Mouse (Mus musculus): Measurements from ENCODE around the gene Ptprh.

Ptprh gene

GRCm38 (mm10) chr7:4603873-4604272 lies at the start of gene Ptprh:
TSS of gene Ptprh (minus strand) at chr7:4604041.
- no peak for DNase-seq (ENCODE audit: extremely low spot score, low spot score)

GRCm38 (mm10) chr7:4653351-4653750 lies 49.5 kb upstream of the Ptprh start:
- DNase-seq (ENCODE audit: extremely low spot score, low spot score), result no peak

DNA sequence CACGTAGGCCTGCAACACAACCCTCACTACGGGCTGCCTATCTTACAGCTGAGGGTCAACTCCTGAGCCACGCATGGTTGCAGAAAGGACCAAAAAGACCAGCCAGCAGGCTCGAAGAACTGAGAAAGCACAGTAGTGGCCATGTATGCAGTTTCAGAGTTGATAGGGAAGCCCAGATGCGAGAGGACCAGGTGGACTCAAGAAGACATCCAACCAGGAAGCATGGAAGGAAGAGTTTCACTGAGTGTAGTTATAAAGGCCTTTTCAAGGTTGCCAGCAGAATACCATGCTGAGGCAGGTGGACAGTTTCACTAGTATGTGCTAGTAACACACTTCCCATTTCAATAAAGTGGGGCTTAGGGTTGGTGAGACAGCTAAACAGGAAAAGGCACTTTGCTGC lies 48.9 kb upstream of the Ptprh start:
- no peak for DNase-seq (ENCODE audit: extremely low spot score, low spot score)

DNA sequence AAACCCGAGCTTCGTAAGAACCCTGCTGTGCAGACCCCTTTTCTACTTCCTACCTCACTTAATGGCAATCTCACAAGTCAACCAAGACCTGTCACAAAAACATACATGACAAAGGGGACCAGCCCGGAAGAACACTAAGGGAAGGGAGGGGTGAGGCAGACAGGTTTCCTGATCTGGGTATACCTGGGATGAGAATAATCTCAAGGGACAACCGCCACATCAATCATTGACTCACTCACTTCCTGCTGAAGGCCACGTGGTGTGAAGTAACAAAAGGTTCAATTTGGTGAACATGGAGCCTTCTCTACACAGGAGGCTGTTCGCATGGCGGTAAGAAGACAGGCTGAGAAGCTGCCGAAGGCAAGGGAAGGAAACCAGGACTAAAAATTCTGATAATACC lies 47.7 kb upstream of the Ptprh start:
- no peak for DNase-seq (ENCODE audit: extremely low spot score, low spot score)

- no peak for DNase-seq (ENCODE audit: extremely low spot score, low spot score)
Measured at GRCm38 (mm10) chr7:4647992-4648391, 44.2 kb upstream of the Ptprh start.

- no peak for DNase-seq (ENCODE audit: extremely low spot score, low spot score)
Measured at GRCm38 (mm10) chr7:4647291-4647690, 43.5 kb upstream of the Ptprh start.

DNA sequence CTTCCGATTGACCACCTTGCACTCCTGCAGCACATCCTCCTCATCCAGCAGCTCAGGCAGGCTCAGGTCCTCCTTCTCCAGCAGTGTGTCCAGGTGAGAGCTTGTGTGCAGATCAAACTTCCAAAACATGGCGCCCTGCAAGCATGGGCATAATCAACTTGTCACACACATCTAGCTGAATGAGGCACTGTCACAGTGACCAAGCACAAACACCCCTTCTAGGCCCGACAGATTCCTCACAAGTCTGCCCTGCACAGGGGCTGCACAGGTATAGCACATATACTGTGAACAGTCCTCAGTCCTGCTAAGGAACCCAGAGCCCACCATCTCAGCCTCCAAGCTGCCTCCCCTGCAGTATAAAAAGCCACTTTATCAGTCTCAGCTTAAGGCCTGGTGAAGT lies 43.0 kb upstream of the Ptprh start:
- no peak for DNase-seq (ENCODE audit: extremely low spot score, low spot score)

- DNase-seq (ENCODE audit: extremely low spot score, low spot score), result no peak
Measured at GRCm38 (mm10) chr7:4643225-4643624, 39.4 kb upstream of the Ptprh start.

- DNase-seq (ENCODE audit: extremely low spot score, low spot score), result no peak
Measured at GRCm38 (mm10) chr7:4641956-4642355, 38.1 kb upstream of the Ptprh start.

GRCm38 (mm10) chr7:4641155-4641554 lies 37.3 kb upstream of the Ptprh start:
- DNase-seq (ENCODE audit: extremely low spot score, low spot score), result no peak

DNA sequence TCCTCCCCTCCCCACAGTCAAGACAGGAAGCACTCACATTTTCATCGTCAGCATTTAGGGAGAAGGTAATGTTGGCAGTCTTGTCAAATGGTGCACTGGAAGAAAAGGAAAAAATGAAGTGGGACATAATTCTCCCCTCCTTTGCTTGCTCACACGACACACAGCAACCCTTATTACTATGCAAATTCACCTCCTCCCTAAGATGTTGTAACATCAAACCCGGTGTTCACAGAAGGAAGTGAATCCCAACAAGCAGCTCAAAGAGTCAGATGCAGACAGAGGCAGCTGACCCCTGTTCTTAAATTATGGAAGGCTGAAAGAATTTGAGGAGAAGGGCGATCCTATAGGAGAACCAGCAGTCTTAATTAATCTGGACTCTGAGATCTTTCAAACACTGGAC lies 32.3 kb upstream of the Ptprh start:
- DNase-seq (ENCODE audit: extremely low spot score, low spot score), result no peak

- DNase-seq (ENCODE audit: extremely low spot score, low spot score), result no peak
Measured at GRCm38 (mm10) chr7:4631031-4631430, 27.2 kb upstream of the Ptprh start, which contains the start of gene Tmem86b. TSS of gene Tmem86b (minus strand) at chr7:4631422.

- DNase-seq (ENCODE audit: extremely low spot score, low spot score), result no peak
Measured at GRCm38 (mm10) chr7:4630198-4630597, 26.4 kb upstream of the Ptprh start.

- DNase-seq (ENCODE audit: extremely low spot score, low spot score), result no peak
Measured at GRCm38 (mm10) chr7:4629586-4629985, 25.7 kb upstream of the Ptprh start.

DNA sequence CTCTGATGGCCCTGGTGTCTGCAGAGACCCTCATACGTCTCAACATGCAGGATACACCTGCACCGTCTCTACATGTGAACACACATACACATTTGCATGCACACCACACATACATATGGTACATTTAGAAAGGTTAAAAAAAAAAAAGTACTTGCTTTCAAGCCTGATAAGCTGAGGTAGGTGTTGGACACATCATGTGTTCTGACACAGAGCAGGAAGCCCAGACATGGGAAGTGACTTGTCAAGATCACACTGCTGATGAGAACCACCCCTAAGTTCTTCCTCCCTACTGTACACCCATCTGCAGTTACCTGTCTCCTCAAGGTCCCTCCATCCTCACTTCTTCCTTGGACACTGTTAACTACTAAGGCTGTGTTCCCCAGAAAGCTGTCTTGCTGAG lies 22.1 kb upstream of the Ptprh start:
- no peak for DNase-seq (ENCODE audit: extremely low spot score, low spot score)

- no peak for DNase-seq (ENCODE audit: extremely low spot score, low spot score)
Measured at GRCm38 (mm10) chr7:4624343-4624742, 20.5 kb upstream of the Ptprh start.

GRCm38 (mm10) chr7:4623544-4624189 lies 19.8 kb upstream of the Ptprh start:
- no peak for DNase-seq (ENCODE audit: extremely low spot score, low spot score)

DNA sequence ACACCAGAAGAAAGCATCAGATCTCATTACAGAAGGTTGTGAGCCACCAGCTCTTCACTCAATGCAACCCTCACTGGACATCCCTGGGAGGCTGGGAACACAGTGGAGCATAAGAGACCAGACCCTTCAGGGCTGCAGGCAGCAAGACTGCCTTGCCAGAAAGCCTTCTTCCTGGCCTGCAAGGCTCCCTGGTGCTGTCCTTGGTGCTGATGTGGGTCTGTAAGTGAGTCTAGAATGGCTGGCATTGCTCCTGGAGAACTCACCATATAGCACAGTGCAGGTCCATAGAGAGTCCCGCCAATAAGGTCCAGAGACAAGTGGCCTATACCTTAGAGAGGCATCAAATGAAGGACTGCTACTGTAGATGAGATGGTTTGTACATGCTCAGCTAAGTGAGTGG lies 16.1 kb upstream of the Ptprh start:
- peak; percentile 63 for DNase-seq (ENCODE audit: extremely low spot score, low spot score)

DNA sequence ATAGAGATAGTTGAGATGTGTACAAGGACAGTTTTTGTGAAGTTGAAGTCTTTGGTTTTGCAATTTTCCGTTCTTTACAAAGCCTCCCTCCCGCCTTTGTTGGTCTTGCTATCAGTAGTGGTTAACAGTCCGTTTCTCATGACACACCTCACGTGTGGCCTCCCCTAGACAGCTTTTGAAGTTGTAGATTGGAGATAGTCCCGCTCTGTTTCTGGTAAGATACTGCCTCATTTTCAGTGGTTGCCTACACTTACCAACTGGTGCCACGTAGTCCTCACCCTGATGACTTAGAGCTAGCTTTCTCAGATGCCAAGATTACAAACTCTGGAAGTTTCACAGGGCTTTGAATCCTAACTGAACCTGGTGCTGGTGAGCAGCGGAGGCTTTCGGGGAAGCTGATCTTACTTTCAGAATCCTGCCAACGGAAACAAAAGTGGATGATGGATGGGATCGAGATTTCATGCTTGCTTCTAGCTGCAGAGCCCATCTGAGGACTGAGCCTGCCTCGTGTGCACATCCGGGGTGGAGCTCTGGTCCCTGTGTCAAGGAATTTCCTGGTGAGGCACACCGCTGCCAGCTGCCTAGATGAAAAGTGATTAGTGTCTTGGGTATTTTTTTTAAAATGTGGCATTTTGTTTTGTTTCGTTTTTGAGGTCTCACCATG lies 10.0 kb upstream of the Ptprh start:
- DNase-seq (ENCODE audit: extremely low spot score, low spot score), result no peak

DNA sequence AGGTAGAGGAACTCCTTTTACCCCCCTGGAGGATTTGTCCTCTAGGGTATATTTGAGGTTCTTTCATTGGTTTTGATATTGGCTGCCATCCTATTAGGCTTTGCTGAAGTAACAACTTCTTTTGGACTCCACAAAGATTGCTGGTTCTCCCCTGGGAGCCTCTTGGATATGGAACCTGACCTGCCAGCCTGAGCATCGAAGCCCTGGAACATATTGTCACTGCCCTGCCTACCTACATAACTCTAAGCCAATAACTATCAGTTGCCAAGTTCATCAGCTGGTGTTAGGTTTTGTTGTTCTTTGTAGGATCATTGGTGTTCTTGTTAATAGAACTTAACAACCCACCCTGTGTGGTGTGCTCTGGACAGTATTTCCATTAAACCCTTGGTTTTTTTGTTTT lies 9.1 kb upstream of the Ptprh start:
- no peak for DNase-seq (ENCODE audit: extremely low spot score, low spot score)

- DNase-seq (ENCODE audit: extremely low spot score, low spot score), result no peak
Measured at GRCm38 (mm10) chr7:4612386-4612785, 8.5 kb upstream of the Ptprh start.

DNA sequence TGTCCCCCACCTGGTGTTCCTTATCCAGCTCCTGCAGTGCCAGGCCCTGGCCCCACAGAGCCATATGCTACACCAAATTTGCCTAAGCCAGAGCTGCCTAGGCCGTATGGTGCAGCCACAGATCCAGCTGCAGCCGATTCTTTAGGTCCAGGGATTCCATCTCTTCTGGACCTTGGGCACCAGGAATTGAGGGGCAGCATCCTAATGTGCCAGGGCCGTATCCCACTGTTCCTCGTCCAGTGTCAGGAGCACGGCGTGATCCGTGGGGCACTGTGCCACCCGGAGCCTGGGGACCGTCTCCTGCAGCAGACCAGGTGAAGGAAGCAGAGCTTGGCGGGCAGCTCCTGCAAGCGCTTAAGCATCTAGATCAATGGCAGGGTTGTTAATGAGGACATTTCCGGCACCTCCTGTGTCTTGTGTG lies 8.1 kb upstream of the Ptprh start:
- DNase-seq (ENCODE audit: extremely low spot score, low spot score), result no peak

GRCm38 (mm10) chr7:4611511-4611910 lies 7.7 kb upstream of the Ptprh start:
- no peak for DNase-seq (ENCODE audit: extremely low spot score, low spot score)

Measured in neural tube, embryonic 10.5 days (tissue).